Mouse (Mus musculus): ENCODE results near the gene Edn2. TPM values are rescaled to one million over a fixed set of nuclear protein-coding genes. Genes with fewer than 3 reads are reported as not detected.

Gene Edn2
- polyA plus RNA-seq, 1 experiment from 2014 or later, result 1.0 TPM

DNA sequence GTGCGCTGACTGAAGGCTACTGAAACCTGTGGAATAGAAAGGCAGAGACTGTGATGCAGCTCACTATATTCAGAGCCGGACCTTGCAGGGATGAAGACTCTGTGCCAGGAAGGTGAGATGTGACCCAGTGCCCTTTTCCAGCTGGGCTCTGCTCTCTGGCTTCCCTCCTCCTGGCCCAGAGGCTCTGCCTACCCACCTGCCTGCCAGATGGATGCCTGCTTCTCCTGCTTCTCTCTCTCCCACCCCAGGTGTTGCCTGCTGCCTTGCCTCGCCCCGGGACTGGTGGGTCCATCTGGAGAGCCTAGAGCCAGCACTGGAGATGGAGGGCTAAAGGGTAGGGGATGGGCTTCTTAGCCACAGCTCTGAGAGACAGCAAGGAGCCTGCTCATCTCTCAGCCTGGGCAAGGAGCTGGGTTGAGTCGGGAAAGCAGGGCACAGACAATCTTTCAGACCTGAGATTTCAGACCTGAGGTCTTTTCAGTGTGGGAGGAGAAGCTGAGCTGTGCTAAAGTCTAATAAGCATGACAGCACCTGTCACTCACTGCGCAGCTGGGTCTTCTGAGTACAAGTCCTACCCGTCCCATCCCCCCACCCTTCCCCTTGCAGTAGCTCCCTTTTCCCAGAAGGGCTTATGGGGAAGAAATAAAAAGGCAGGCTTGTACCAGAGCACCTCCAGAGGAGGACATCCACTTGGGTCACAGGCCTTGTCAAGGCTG is 39.7 kb downstream of the Edn2 start:
- WGBS, result 80% methylated on average over 7 of the region's 7 CpGs
- H3K9me3 ChIP-seq (ENCODE audit: control insufficient read depth, low read length), result no peaks in the 10 kb centered on the region
- H3K9ac ChIP-seq (ENCODE audit: low read length), result no peak overlapping the region
- no peaks in the 10 kb centered on the region for H3K36me3 ChIP-seq (ENCODE audit: control insufficient read depth, insufficient read depth, low read length)
- H3K27me3 ChIP-seq (ENCODE audit: control insufficient read depth, insufficient read depth, low read length), result no peaks in the 10 kb centered on the region
- peaks cover 21 to 24% of the 10 kb centered on the region in 2 experiments for H3K4me1 ChIP-seq (ENCODE audit: control insufficient read depth in 2 of 2, insufficient read depth in 2 of 2, low read length in 2 of 2)
- H3K4me2 ChIP-seq (ENCODE audit: low read length), result no peak overlapping the region
- no peak overlapping the region for H3K4me3 ChIP-seq (ENCODE audit: control insufficient read depth in 1 of 2, insufficient read depth in 1 of 2, low read depth in 1 of 2, low read length in 2 of 2)
- no peak for ATAC-seq (ENCODE audit: insufficient number of reproducible peaks, insufficient read depth, low FRiP score, low read depth)
- H3K27ac ChIP-seq (replicated peaks in 1 of 2; ENCODE audit: control insufficient read depth in 1 of 2, insufficient read depth in 1 of 2, low read depth in 2 of 2, low read length in 2 of 2), result no peak overlapping the region

DNA sequence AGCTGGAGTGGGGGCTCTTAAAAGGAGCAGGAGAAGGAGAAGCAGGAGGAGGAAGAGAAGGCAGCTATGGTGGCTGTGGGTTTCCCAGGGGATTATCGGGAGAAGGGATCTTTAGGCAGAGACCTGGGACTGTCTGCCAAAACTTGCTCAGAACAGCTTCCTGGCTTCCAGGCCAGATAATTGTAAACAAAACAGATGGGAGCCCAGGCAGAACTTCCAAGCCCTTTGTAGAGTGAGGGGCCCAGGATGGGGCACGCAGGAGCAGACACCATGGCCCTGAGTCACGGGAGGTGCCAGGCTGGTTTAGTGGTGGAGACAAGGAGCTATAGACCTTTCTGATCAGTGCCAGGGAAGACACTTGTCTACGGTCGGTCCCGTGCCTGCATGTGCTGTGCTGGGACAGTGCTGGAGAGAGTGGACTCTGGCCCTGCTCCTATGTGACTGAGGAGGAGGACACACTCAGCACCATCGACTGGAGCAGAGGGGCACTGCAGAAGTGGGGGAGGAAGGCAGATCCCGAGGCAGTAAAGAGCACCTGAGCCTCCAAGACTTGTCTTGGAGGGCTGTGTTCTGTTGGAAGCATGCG is 43.4 kb downstream of the Edn2 start:
- no peaks in the 10 kb centered on the region for H3K27me3 ChIP-seq (ENCODE audit: control insufficient read depth, insufficient read depth, low read length)
- no peak overlapping the region for H3K4me2 ChIP-seq (ENCODE audit: low read length)
- no peak overlapping the region for H3K4me3 ChIP-seq (ENCODE audit: control insufficient read depth in 1 of 2, insufficient read depth in 1 of 2, low read depth in 1 of 2, low read length in 2 of 2)
- H3K36me3 ChIP-seq (ENCODE audit: control insufficient read depth, insufficient read depth, low read length), result no peaks in the 10 kb centered on the region
- 54% methylated on average over 9 of the region's 9 CpGs for whole genome bisulfite sequencing
- no peak overlapping the region for H3K27ac ChIP-seq (replicated peaks in 1 of 2; ENCODE audit: control insufficient read depth in 1 of 2, insufficient read depth in 1 of 2, low read depth in 2 of 2, low read length in 2 of 2)
- peaks cover 15 to 18% of the 10 kb centered on the region in 2 experiments for H3K4me1 ChIP-seq (ENCODE audit: control insufficient read depth in 2 of 2, insufficient read depth in 2 of 2, low read length in 2 of 2)
- H3K9me3 ChIP-seq (ENCODE audit: control insufficient read depth, low read length), result no peaks in the 10 kb centered on the region
- H3K9ac ChIP-seq (ENCODE audit: low read length), result no peak overlapping the region
- ATAC-seq (ENCODE audit: insufficient number of reproducible peaks, insufficient read depth, low FRiP score, low read depth), result no peak

DNA sequence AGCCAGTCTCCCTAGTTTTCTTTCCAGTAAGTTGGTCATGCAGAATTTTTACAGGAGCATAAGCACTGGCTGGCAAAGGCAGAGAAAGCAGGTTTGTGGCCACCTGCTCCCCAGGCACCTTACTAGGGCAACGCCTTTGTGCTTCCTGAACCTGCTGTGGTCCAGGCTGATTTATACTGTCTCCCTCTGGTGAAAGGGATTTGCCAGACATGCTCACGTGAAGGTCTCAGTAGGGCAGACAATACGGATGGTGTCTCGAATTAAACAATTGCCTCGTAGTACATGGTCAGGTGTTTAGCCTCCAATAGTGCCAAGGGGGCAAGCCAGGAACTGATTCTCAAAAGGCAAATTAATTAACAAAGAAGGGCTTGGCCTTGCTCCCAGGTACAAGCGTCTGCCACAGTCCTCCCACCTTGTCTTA is 45.5 kb downstream of the Edn2 start:
- WGBS, result 90% methylated on average over 6 of the region's 6 CpGs

DNA sequence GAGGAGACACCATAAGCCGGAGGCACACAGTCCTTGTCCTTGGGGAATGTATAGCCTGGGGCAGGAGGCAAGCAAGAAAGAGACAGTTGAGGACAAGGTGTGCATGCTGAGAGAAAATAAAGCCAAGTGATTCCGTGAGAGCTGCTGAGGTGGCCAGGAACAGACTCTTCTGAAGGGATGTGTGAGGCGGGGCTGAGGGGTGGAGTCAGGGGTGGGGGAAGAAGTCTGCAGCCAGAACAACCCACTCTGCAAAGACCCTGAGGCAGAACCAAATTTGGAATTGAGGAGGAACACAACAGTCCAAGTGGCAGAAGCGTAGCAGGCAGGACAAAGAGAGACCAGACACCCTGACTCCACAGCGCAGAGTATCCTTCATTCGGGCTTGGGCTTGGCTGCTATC is 51.1 kb downstream of the Edn2 start:
- no peak for ATAC-seq (ENCODE audit: insufficient number of reproducible peaks, insufficient read depth, low FRiP score, low read depth)
- 32% methylated on average over 6 of the region's 6 CpGs for WGBS
- H3K4me2 ChIP-seq (ENCODE audit: low read length), result no peak overlapping the region
- H3K4me1 ChIP-seq (ENCODE audit: control insufficient read depth in 2 of 2, insufficient read depth in 2 of 2, low read length in 2 of 2), result no peaks in the 10 kb centered on the region
- no peaks in the 10 kb centered on the region for H3K36me3 ChIP-seq (ENCODE audit: control insufficient read depth, insufficient read depth, low read length)
- H3K4me3 ChIP-seq (ENCODE audit: control insufficient read depth in 1 of 2, insufficient read depth in 1 of 2, low read depth in 1 of 2, low read length in 2 of 2), result no peak overlapping the region
- H3K27me3 ChIP-seq (ENCODE audit: control insufficient read depth, insufficient read depth, low read length), result no peaks in the 10 kb centered on the region
- no peak overlapping the region for H3K9ac ChIP-seq (ENCODE audit: low read length)
- no peak overlapping the region for H3K27ac ChIP-seq (replicated peaks in 1 of 2; ENCODE audit: control insufficient read depth in 1 of 2, insufficient read depth in 1 of 2, low read depth in 2 of 2, low read length in 2 of 2)
- H3K9me3 ChIP-seq (ENCODE audit: control insufficient read depth, low read length), result no peaks in the 10 kb centered on the region

More for the DNA sequence above, 45.5 kb downstream of the Edn2 start:
- no peak overlapping the region for H3K4me3 ChIP-seq (ENCODE audit: control insufficient read depth in 1 of 2, insufficient read depth in 1 of 2, low read depth in 1 of 2, low read length in 2 of 2)
- H3K27me3 ChIP-seq (ENCODE audit: control insufficient read depth, insufficient read depth, low read length), result no peaks in the 10 kb centered on the region
- H3K4me1 ChIP-seq (ENCODE audit: control insufficient read depth in 2 of 2, insufficient read depth in 2 of 2, low read length in 2 of 2), result peaks cover 14 to 17% of the 10 kb centered on the region in 2 experiments
- ATAC-seq (ENCODE audit: insufficient number of reproducible peaks, insufficient read depth, low FRiP score, low read depth), result no peak
- no peak overlapping the region for H3K4me2 ChIP-seq (ENCODE audit: low read length)
- no peak overlapping the region for H3K9ac ChIP-seq (ENCODE audit: low read length)
- no peak overlapping the region for H3K27ac ChIP-seq (replicated peaks in 1 of 2; ENCODE audit: control insufficient read depth in 1 of 2, insufficient read depth in 1 of 2, low read depth in 2 of 2, low read length in 2 of 2)
- no peaks in the 10 kb centered on the region for H3K9me3 ChIP-seq (ENCODE audit: control insufficient read depth, low read length)
- H3K36me3 ChIP-seq (ENCODE audit: control insufficient read depth, insufficient read depth, low read length), result no peaks in the 10 kb centered on the region

DNA sequence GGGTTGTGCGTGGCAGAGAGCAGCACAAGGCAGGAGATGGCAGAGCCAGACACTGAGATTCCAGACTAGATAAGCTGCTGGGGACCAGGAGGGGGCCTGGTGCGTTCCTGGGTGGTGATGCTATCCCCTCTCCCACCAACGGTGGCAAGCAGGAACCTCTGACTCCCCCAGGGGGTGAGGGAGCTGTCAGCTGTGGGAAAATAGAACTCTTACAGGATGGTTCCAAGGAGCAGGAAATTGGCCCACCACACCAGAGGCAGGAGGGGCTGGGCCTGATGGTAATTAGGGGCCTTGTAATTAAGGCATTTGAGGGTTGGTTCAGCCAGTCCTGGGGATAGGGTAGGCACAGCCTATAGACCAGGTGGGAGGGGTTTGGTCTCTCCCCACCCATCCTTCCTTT is 51.8 kb downstream of the Edn2 start:
- Histone ChIP-seq H3K27me3 (ENCODE audit: control insufficient read depth, insufficient read depth, low read length) (no peaks in the 10 kb centered on the region), H3K4me1 (ENCODE audit: control insufficient read depth in 2 of 2, insufficient read depth in 2 of 2, low read length in 2 of 2) (no peaks in the 10 kb centered on the region), H3K9ac (ENCODE audit: low read length) (no peak overlapping the region), H3K27ac (replicated peaks in 1 of 2; ENCODE audit: control insufficient read depth in 1 of 2, insufficient read depth in 1 of 2, low read depth in 2 of 2, low read length in 2 of 2) (no peak overlapping the region), H3K4me3 (ENCODE audit: control insufficient read depth in 1 of 2, insufficient read depth in 1 of 2, low read depth in 1 of 2, low read length in 2 of 2) (no peak overlapping the region), H3K36me3 (ENCODE audit: control insufficient read depth, insufficient read depth, low read length) (no peaks in the 10 kb centered on the region), H3K9me3 (ENCODE audit: control insufficient read depth, low read length) (no peaks in the 10 kb centered on the region), H3K4me2 (ENCODE audit: low read length) (no peak overlapping the region)
- WGBS, result 39% methylated on average over 3 of the region's 3 CpGs
- ATAC-seq (ENCODE audit: insufficient number of reproducible peaks, insufficient read depth, low FRiP score, low read depth), result no peak

DNA sequence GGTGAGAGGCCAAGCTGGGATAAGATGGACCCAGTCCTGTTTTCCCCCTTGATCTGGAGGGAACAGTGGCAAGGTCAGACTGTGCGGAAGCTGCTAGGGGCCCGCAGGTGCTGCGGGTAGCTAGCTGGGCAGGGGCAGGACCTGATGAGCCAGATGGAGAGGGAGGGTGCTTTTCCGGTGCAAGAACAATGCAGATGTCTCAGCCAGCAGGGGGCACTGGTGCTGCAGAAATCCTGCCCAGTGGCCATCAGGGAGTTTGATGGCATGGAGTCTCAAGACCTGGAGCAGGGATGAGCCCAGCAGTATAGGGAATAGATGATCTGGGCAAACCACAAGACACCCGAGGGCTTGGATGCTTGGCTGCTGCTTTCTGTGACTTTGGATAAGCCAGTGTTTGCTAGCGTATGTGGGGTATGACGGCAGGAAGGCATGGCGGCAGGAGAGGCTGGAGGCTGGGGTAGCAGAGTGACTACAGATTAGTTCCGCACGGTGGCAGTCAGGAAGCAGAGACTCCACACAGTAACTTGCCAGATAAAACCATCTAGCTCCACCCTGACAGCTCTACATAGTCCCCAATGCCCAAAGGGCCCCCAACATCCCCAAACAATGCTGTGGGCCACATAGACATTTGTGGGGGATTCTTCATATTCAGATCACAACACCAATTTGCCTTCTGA is 55.0 kb downstream of the Edn2 start:
- peaks cover 0 to 4% of the 10 kb centered on the region in 2 experiments; a peak in 2 of 4 replicates for H3K4me1 ChIP-seq (ENCODE audit: control insufficient read depth in 2 of 2, insufficient read depth in 2 of 2, low read length in 2 of 2)
- no peak overlapping the region for H3K27ac ChIP-seq (replicated peaks in 1 of 2; ENCODE audit: control insufficient read depth in 1 of 2, insufficient read depth in 1 of 2, low read depth in 2 of 2, low read length in 2 of 2)
- no peak for ATAC-seq (ENCODE audit: insufficient number of reproducible peaks, insufficient read depth, low FRiP score, low read depth)
- no peaks in the 10 kb centered on the region for H3K9me3 ChIP-seq (ENCODE audit: control insufficient read depth, low read length)
- no peak overlapping the region for H3K9ac ChIP-seq (ENCODE audit: low read length)
- H3K27me3 ChIP-seq (ENCODE audit: control insufficient read depth, insufficient read depth, low read length), result no peaks in the 10 kb centered on the region
- no peak overlapping the region for H3K4me2 ChIP-seq (ENCODE audit: low read length)
- no peaks in the 10 kb centered on the region for H3K36me3 ChIP-seq (ENCODE audit: control insufficient read depth, insufficient read depth, low read length)
- no peak overlapping the region for H3K4me3 ChIP-seq (ENCODE audit: control insufficient read depth in 1 of 2, insufficient read depth in 1 of 2, low read depth in 1 of 2, low read length in 2 of 2)
- 27% methylated on average over 10 of the region's 10 CpGs for WGBS

DNA sequence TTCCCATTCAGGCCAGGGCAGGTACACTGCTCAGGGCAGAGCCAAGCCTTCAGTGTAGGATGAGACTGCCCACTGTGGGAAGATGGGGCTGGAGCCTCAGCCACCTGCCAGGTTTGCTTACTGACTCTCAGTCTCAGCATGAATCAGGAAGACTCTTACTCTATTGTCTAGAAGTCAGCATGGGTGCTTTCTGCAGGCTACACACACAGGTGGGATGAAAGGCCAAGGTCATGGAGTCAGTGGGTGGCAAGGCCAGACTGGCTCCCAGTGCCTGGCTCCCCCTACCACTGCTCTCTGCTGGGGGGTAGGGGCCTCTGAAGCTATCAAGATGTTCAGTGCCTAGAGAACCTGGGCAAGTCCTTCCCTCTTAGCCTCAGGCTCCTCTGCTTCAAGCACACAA is 55.9 kb downstream of the Edn2 start:
- Histone ChIP-seq H3K36me3 (ENCODE audit: control insufficient read depth, insufficient read depth, low read length) (no peaks in the 10 kb centered on the region), H3K4me1 (ENCODE audit: control insufficient read depth in 2 of 2, insufficient read depth in 2 of 2, low read length in 2 of 2) (peaks cover 6 to 12% of the 10 kb centered on the region in 2 experiments; a peak in 3 of 4 replicates), H3K27me3 (ENCODE audit: control insufficient read depth, insufficient read depth, low read length) (no peaks in the 10 kb centered on the region), H3K9me3 (ENCODE audit: control insufficient read depth, low read length) (no peaks in the 10 kb centered on the region), H3K4me3 (ENCODE audit: control insufficient read depth in 1 of 2, insufficient read depth in 1 of 2, low read depth in 1 of 2, low read length in 2 of 2) (no peak overlapping the region), H3K4me2 (ENCODE audit: low read length) (no peak overlapping the region), H3K27ac (replicated peaks in 1 of 2; ENCODE audit: control insufficient read depth in 1 of 2, insufficient read depth in 1 of 2, low read depth in 2 of 2, low read length in 2 of 2) (no peak overlapping the region), H3K9ac (ENCODE audit: low read length) (no peak overlapping the region)
- ATAC-seq (ENCODE audit: insufficient number of reproducible peaks, insufficient read depth, low FRiP score, low read depth), result no peak
